Mouse (Mus musculus) cortical plate, adult 2 months (tissue): ENCODE results near the gene Cnnm3.

ENCODE experiments used
- CTCF ChIP-seq: fragments of 200-500 bp; IDR thresholded peaks from 2 replicates; pipeline ENCODE4 v1.5.1; 2011; ENCODE audit warnings: mild to moderate bottlenecking, control low read depth, low read length; ENCODE audit not compliant: insufficient read depth; ENCODE audit errors: extremely low read depth
- POLR2A ChIP-seq: fragments of 200-500 bp; IDR thresholded peaks from 2 replicates; pipeline ENCODE4 v1.6.1; 2011; ENCODE audit warnings: mild to moderate bottlenecking, low read length, control low read depth; ENCODE audit not compliant: insufficient read depth; ENCODE audit errors: extremely low read depth

DNA sequence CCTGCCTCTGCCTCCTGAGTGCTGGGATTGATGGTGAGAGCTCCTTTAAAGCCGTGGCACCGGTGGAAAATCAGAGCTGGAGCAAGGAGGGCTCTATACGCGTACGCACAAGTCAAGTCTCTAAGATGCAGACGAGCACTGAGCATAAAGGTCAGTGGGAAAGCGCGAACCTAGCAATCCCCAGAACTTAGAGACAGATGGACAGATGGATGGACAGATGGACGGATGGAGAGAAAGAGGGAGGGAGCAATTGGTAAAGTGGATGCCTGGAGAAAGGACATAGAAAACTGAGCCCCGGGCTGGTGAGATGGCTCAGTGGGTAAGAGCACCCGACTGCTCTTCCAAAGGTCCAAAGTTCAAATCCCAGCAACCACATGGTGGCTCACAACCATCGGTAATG lies 29.1 kb downstream of the Cnnm3 start:
- TF ChIP-seq CTCF: no peak
- TF ChIP-seq POLR2A: no peak
